Mouse (Mus musculus) thymus, adult 2 months (tissue): ENCODE data around the gene Vsnl1. TPM values are rescaled to one million over a fixed set of nuclear protein-coding genes. Genes with fewer than 3 reads are reported as not detected.

Source experiments
- DNase-seq: peaks from one replicate; pipeline ENCODE4 v3.0.0; 2021
- H3K27ac ChIP-seq: fragments of 200-500 bp; 2 replicates; pipeline ENCODE4 v1.5.1; 2012; ENCODE audit warnings: low read length, control low read depth; ENCODE audit not compliant: control insufficient read depth, insufficient read depth
- H3K27me3 ChIP-seq: fragments of 200-500 bp; 2 replicates; pipeline ENCODE4 v1.6.1; 2012; ENCODE audit warnings: mild to moderate bottlenecking, low read length, moderate library complexity, mixed read lengths; ENCODE audit not compliant: control insufficient read depth, insufficient read depth
- H3K36me3 ChIP-seq: fragments of 200-500 bp; 2 replicates; pipeline ENCODE4 v1.6.1; 2012; ENCODE audit warnings: mild to moderate bottlenecking, low read length, moderate library complexity; ENCODE audit not compliant: control insufficient read depth, insufficient read depth
- H3K4me1 ChIP-seq: fragments of 200-500 bp; replicated peaks from 2 replicates; pipeline ENCODE4 v1.6.1; 2012; ENCODE audit warnings: low read length; ENCODE audit not compliant: control insufficient read depth, insufficient read depth
- H3K4me3 ChIP-seq: fragments of 200-500 bp; 2 replicates; pipeline ENCODE4 v1.5.1; 2012; ENCODE audit warnings: mild to moderate bottlenecking, low read length, control low read depth, moderate library complexity; ENCODE audit not compliant: control insufficient read depth, insufficient read depth
- CTCF ChIP-seq: fragments of 200-500 bp; IDR thresholded peaks from 2 replicates; pipeline ENCODE4 v1.5.1; 2012; ENCODE audit warnings: mild to moderate bottlenecking, control low read depth, low read length, moderate library complexity, borderline replicate concordance; ENCODE audit not compliant: control insufficient read depth, poor library complexity, insufficient read depth; ENCODE audit errors: extremely low read depth
- POLR2A ChIP-seq: fragments of 200-500 bp; IDR thresholded peaks from 2 replicates; pipeline ENCODE4 v1.6.1; 2012; ENCODE audit warnings: mild to moderate bottlenecking, low read length, control low read depth, moderate library complexity; ENCODE audit not compliant: control insufficient read depth, poor library complexity, insufficient read depth; ENCODE audit errors: extremely low read depth
- WGBS: fragments of 180-500 bp; shearing (Covaris S2); methylation state at CpG from one replicate; pipeline ENCODE4 v1.1.7; 2018; 5-methylcytosine and 5-hydroxymethylcytosine counted together
- polyA plus RNA-seq: library from polyadenylated mRNA; depleted of rRNA; stranded (reverse); fragments of >200 nt; gene quantifications from 2 replicates; pipeline ENCODE4 v1.2.3, GENCODE M21; 2012

Vsnl1 gene
- polyA plus RNA-seq, 1 experiment: 0.16 TPM

GRCm38 (mm10) chr12:11427396-11427795 lies 9.0 kb downstream of the Vsnl1 start:
- DNase-seq: no peak
- Histone ChIP-seq H3K4me1 (no peaks in the 10 kb centered on the region), H3K36me3 (no peaks in the 10 kb centered on the region), H3K27me3 (no peaks in the 10 kb centered on the region), H3K27ac (no peak overlapping the region), H3K4me3 (no peak overlapping the region)
- TF ChIP-seq POLR2A (no peak), CTCF (no peak)
- WGBS: 87% methylated on average over 4 of the region's 4 CpGs

- Histone ChIP-seq H3K4me3 (no peak overlapping the region), H3K36me3 (no peaks in the 10 kb centered on the region), H3K4me1 (no peaks in the 10 kb centered on the region), H3K27ac (no peak overlapping the region), H3K27me3 (no peaks in the 10 kb centered on the region)
- WGBS: 87% methylated on average over 6 of the region's 6 CpGs
- TF ChIP-seq CTCF (no peak), POLR2A (no peak)
- DNase-seq: no peak
Observed at GRCm38 (mm10) chr12:11418112-11418511, 18.3 kb downstream of the Vsnl1 start.

- no peak overlapping the region for H3K27ac ChIP-seq
- no peaks in the 10 kb centered on the region for H3K36me3 ChIP-seq
- no peak overlapping the region for H3K4me3 ChIP-seq
- no peak for DNase-seq
- no peak for TF ChIP-seq CTCF
- no peak for TF ChIP-seq POLR2A
- H3K4me1 ChIP-seq: no peaks in the 10 kb centered on the region
- WGBS: 91% methylated on average over 4 of the region's 4 CpGs
- H3K27me3 ChIP-seq: no peaks in the 10 kb centered on the region
Observed at GRCm38 (mm10) chr12:11407679-11408078, 28.7 kb downstream of the Vsnl1 start.

GRCm38 (mm10) chr12:11398791-11399190 lies 37.6 kb downstream of the Vsnl1 start:
- no peak for DNase-seq
- WGBS: 96% methylated on average over 6 of the region's 6 CpGs
- no peaks in the 10 kb centered on the region for H3K27me3 ChIP-seq

GRCm38 (mm10) chr12:11397029-11397428 lies 39.4 kb downstream of the Vsnl1 start:
- WGBS: 94% methylated on average over 5 of the region's 5 CpGs
- no peak for DNase-seq

More at GRCm38 (mm10) chr12:11398791-11399190, 37.6 kb downstream of the Vsnl1 start:
- Histone ChIP-seq H3K4me1 (no peaks in the 10 kb centered on the region), H3K36me3 (no peaks in the 10 kb centered on the region), H3K4me3 (no peak overlapping the region), H3K27ac (no peak overlapping the region)
- TF ChIP-seq POLR2A (no peak), CTCF (no peak)

GRCm38 (mm10) chr12:11395470-11395869 lies 40.9 kb downstream of the Vsnl1 start:
- Histone ChIP-seq H3K4me3 (no peak overlapping the region), H3K4me1 (no peaks in the 10 kb centered on the region), H3K27me3 (no peaks in the 10 kb centered on the region), H3K27ac (no peak overlapping the region), H3K36me3 (no peaks in the 10 kb centered on the region)
- no peak for DNase-seq
- TF ChIP-seq POLR2A (no peak), CTCF (no peak)
- 88% methylated on average over 2 of the region's 2 CpGs for WGBS

More at GRCm38 (mm10) chr12:11397029-11397428, 39.4 kb downstream of the Vsnl1 start:
- Histone ChIP-seq H3K27ac (no peak overlapping the region), H3K36me3 (no peaks in the 10 kb centered on the region), H3K27me3 (no peaks in the 10 kb centered on the region), H3K4me3 (no peak overlapping the region), H3K4me1 (no peaks in the 10 kb centered on the region)
- TF ChIP-seq CTCF (no peak), POLR2A (no peak)

GRCm38 (mm10) chr12:11392525-11392924 lies 43.9 kb downstream of the Vsnl1 start:
- no peaks in the 10 kb centered on the region for H3K36me3 ChIP-seq
- H3K27me3 ChIP-seq: no peaks in the 10 kb centered on the region
- WGBS: 58% methylated on average over 1 of the region's 1 CpGs
- no peak overlapping the region for H3K4me3 ChIP-seq
- H3K4me1 ChIP-seq: no peaks in the 10 kb centered on the region
- DNase-seq: no peak
- TF ChIP-seq CTCF (no peak), POLR2A (no peak)
- no peak overlapping the region for H3K27ac ChIP-seq
